Mouse (Mus musculus) CD8-positive naive resting alpha-beta T cell, adult 2 months (primary cell): ENCODE data around the gene Ccdc6.

Experiments used
- DNase-seq, 2 experiments: peaks; one replicate each; pipeline ENCODE4 v3.0.0; 2022; ENCODE audit warnings: low read depth in 2 of 2, low spot score in 2 of 2

Gene Ccdc6

DNA sequence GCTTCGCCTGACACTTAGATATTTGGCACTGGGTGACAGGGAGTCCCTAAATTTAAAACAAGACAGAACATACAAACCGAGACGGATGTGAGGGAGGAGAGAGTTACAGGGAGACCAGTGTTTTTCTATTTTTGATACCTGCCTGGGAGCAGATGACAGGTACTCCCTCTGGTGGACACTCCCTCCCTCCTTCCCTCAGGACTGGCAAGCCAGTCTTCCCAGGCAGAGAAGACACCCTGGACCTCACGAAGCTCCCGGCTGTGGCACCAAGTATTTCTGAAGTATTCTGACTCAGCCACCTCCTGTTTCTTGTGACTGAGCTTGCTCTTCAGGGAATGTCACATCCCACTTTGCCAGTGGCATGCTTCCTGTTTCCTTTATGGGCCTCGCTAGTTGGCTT is 69.0 kb downstream of the Ccdc6 start:
- DNase-seq, result no peak

DNA sequence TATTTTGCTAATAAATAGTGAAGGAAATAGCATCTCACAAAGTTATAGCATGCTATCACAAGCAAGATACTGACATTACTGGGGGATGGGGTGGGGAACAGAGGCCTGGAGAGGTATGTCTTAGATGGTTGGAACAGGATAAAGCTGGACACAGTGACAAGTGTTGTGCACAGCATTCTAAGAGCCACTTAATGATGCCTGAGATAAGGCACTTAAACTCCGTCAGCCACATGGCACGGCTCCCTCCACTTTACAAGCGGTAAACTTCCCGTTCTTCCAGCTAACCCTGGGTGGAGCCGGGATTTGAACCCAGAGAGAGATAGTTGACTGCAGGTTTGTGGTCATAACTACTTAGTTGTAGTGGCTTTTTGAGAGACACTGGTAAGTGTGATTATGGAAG is 69.5 kb downstream of the Ccdc6 start:
- no peak for DNase-seq

- DNase-seq, result no peak
These were observed 70.7 kb downstream of the Ccdc6 start for GRCm38 (mm10) chr10:70167625-70168024.

DNA sequence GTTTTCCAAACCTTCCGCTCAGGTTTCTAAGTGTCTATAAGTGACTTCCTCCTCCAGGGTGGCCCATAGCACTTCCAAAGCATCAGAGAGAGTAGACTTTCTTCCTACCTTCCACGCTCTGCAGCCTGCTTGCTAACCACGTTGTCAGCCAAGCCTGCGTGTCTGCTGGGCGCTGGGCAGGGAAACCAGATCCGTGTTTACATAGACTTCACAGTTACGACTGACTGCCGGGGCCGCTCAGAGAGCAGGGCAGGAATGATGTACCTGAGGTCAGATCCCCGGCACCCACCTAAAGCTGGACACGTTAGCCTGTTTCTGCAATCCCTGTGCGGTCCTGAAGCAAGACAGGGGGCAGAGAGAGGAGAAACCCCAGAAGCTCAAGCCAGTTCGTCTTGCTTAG is 71.5 kb downstream of the Ccdc6 start:
- no peak for DNase-seq

- no peak for DNase-seq
These were observed 72.1 kb downstream of the Ccdc6 start for GRCm38 (mm10) chr10:70169044-70169443.

- peak; percentile 30 to 50 for DNase-seq
These were observed 76.4 kb downstream of the Ccdc6 start for GRCm38 (mm10) chr10:70173314-70173713.

DNA sequence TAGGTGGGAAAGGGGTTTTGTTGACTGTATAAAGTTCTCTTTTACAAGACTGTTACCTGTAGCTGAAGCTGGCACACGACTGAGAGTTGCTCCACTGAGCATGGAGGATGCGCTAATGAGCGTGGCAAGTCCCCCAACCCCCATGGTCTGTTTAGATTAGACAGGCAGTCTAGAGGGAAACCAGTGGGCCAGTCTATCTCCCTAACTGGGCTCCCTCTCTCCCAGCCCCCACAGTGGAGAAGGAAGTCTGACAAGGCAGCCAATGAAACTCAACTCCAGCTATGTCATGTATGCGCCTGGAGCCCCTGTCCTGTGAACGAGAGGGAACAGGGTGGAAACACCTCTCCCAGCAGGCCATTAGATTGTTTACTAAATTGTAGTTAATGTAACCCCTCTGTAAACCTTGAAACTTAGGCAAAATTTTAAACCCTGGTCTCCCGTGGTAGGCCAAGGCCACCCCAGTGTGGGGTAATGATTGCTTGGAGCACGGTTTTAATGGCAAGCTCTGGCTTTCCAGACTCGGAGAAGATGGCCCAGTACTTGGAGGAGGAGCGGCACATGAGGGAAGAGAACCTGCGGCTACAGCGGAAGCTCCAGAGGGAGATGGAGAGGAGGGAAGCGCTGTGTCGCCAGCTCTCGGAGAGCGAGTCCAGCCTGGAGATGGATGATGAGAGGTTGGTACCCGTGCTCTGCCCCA is 77.7 kb downstream of the Ccdc6 start:
- DNase-seq, result no peak

DNA sequence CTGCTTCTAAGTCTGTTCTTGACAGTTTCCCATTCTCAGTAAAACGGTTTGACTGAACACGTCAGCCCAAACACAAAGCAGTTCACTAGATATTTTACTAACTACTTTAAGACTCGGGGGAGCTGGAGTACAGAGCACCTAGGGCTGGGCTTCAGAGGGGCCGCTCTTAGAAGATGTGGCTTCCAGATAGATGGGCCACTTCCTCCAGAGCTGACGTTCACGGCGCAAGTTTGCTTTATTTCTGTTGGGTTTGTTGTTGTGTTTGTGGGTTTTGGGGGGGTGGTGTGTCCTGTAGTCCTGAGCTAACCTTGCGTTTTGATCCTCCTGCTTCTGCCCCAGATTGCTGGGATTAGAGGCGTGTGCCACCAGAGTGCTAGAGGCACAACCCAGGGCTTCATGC is 83.8 kb downstream of the Ccdc6 start:
- DNase-seq, result peak; percentile 5 to 25

DNA sequence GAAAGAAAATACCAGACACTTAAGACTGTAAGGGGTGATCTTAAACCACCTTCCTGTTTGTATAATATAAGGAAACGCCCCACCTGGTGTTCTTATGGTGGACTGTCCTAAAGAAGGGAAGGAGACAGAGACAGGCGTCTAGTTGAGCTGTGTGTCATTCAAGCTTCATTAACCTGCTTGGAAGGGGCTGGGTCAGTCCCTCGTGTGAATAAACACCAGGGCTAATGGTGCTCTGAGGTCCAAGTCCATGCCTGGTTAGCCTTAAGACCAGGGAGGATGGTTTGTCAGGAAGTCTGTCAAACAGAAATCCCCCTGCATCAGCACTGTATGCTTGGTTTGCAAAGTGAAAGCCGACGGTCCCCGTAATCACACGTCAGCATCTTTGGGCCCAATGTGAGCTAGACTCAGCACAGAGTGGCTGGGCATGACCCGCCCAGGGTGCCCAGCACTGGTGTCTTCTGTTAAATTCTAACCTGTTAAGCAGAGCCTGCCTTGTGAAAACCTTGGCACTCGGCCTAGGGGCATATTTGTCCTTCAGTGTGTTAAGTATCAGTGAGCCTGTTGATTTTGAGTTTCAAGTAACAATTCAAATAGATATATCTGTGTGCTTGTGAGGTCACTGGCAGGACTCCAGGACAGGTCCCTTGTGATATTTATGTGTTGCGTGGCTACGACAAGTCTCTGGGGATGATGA is 84.5 kb downstream of the Ccdc6 start:
- no peak for DNase-seq

GRCm38 (mm10) chr10:70183210-70184080 is 86.5 kb downstream of the Ccdc6 start:
- DNase-seq, result no peak

- no peak for DNase-seq
These were observed 89.2 kb downstream of the Ccdc6 start for GRCm38 (mm10) chr10:70186136-70186535.

DNA sequence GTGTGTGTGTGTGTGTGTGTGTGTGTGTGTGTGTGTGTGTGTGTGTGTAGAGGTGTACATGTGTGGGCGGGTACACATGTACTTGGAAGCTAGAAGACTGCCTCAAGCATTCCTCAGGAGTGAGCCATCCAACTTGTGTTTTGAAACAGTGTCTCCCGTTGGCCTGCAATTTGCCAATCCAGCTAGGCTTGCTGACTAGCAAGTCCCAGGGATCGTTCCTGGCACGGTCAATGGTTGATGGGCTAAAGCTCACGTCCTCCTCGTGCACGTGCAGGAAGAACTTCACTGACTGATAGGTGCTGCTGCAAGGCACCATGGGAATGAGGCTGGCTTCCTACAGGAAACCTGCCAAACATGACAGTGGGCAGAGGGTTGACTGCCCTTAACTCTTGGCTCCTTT is 89.7 kb downstream of the Ccdc6 start:
- DNase-seq, result no peak

DNA sequence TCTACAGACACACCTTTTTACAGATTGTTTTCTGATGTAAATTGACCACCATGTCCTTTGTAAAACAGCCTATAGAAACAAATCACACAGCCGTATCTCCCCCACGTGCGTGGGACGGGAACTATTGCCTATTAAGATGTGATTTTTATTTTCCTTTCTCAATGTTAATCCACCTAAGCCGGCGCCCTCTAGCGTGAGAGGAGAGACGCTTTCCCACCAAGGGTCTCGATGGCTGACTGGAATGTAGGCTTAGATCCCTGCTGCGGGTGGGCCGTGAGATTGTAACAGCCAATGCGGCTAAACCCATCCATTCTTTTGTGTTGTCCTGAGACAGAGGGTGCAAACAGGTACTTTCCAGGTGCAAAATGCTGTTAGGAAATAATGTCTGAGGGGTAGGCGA is 92.9 kb downstream of the Ccdc6 start:
- DNase-seq, result no peak

- no peak for DNase-seq
These were observed 97.4 kb downstream of the Ccdc6 start for GRCm38 (mm10) chr10:70194283-70194682.

- DNase-seq, result no peak
These were observed 98.4 kb downstream of the Ccdc6 start for GRCm38 (mm10) chr10:70195279-70195678.

- no peak for DNase-seq
These were observed 98.9 kb downstream of the Ccdc6 start for GRCm38 (mm10) chr10:70195786-70196185.

- no peak for DNase-seq
These were observed 99.7 kb downstream of the Ccdc6 start for GRCm38 (mm10) chr10:70196666-70197065.

- no peak for DNase-seq
These were observed 100.7 kb downstream of the Ccdc6 start for GRCm38 (mm10) chr10:70197601-70198000.

DNA sequence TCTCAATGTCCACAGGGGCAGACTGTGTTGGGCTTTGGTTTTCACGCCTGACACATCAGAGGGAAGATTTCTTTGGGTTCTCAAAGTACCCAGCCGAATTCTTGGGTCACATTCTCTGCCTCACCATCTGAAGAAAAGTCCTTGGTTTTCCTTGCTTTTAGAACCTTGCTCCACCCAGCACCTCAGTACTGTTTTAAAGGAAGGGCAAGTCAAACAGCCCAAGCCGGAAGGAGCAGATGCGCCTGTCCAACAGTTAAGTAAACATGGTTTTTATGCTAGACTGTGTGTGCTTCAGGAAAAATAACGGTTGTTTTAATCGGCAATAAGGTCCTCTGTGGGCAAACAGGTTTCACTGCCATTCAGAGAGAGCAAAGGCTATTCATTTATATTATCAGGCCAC is 101.1 kb downstream of the Ccdc6 start:
- DNase-seq, result no peak

- DNase-seq, result no peak
These were observed 102.1 kb downstream of the Ccdc6 start for GRCm38 (mm10) chr10:70198951-70199463.

GRCm38 (mm10) chr10:70199466-70200210 is 102.7 kb downstream of the Ccdc6 start:
- no peak for DNase-seq
